Mouse (Mus musculus) ES-Bruce4 (cell line): ENCODE measurements around the gene Rimbp3.

ENCODE experiments used
- CTCF ChIP-seq: IDR thresholded peaks from one replicate; pipeline ENCODE4 v1.8.1; 2011; ENCODE audit warnings: low read depth, low read length
- EP300 ChIP-seq: IDR thresholded peaks from 2 replicates; pipeline ENCODE4 v1.6.1; 2011; ENCODE audit warnings: low read depth, low read length; ENCODE audit not compliant: insufficient read depth
- POLR2A ChIP-seq: IDR thresholded peaks from one replicate; pipeline ENCODE4 v1.8.1; 2011; ENCODE audit warnings: low read length; ENCODE audit not compliant: insufficient read depth

- TF ChIP-seq POLR2A (no peak), CTCF (no peak), EP300 (no peak)
Measured at GRCm38 (mm10) chr16:17222197-17222596, 13.8 kb downstream of the Rimbp3 start.
